Mouse (Mus musculus): ENCODE measurements around the gene Nhlh1.

Gene Nhlh1

DNA sequence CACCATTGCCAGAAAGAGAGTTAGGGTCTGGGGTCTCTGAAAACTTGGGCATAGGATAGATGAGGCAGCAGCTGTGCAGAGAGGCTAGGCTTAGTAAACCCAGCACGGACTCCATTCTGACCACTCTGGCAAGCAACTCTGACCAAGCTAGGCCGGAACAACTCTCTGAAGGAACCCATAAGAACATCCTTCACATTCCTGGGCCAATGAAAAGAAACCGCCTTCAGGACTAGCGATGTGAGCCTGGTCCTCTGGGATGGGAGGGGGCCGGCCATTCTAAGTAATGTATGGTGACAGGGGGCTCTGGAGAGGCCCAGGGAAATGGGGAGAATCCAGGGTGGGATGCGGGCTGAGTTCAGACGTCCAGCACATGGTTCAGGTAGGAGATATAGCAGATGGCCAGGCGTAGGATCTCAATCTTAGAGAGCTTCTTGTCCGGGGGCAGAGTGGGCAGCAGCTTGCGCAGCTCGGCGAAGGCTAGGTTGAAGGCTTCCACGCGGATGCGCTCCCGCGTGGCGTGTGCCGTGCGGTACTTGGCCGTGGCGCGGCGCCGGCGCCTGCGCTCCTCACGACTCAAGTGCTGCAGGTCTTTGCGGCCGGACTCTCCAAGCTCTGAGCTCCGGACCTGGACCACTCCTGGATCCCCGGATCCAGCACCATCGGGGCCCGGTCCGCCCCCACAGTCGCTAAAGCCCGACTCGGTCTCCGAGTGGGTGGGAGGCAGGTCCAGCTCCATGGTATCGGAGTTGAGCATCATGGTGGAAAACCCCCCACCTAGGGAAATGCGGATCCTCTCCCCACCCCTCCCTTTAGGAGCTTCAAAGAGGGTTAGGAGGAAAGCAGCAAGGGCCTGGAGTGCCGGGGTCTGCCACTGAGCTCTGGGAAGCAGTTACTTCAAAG lies 3.6 kb downstream of the Nhlh1 start:
- DNase-seq (ENCODE audit: low read depth, low spot score) = peak; percentile 40

DNA sequence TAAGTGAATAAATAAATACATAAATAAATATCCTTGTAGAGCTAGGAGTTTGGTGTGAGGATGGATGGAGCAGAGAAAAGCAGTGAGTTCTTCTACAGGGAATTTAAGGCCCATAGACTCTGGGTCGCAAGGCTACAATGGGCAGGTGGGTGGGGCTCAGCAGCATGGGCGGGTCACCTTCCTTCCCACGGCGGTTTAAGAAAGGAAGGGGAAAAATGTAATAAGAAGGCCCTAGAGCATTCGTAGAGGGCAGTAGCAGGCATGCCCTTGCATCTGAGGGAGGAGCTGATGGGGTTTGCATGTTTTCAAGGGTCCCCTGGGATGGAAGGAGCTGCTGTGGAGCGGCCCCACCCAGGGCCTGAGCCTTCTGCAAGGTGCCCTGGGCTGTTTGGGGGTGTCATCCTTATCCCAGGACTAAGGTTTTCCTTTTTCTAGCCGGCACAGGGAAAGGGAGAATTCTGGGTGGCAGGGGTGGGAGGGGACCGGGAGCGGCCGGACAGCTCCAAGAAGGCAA lies 4.5 kb downstream of the Nhlh1 start:
- peak; percentile 54 for DNase-seq (ENCODE audit: low read depth, low spot score)

DNA sequence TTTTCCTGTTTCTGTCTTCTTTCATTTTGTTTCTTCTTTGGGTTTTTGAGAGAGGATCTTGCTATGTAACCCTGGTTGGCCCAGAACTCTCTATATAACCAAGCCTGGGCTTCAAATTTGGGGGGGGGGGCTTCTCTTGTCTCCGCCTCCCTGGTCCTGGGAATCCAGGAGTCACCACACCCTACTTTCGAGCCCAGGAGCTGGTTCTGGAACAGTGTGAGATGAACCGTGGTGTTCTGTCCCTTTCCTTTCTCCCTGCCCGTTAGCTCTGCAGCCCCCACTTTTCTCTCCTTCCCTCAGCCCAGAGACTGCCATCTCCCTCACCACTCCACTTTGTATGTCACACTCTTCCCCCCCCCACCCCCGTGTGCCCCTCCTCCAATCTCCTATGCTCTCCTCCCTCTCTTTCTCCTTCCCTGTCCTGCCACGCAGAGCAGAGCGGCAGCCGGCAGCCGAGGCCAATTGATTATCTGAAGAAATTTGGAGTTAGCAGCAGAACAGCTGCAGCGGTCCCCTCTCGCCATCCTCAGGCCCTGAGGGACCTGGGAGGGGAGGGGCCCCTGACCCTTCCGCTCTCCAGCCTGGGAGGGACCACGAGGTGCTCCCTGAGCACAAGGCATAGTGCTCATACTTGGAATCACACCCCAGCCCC lies 8.1 kb downstream of the Nhlh1 start:
- no peak for DNase-seq (ENCODE audit: low read depth, low spot score)

DNA sequence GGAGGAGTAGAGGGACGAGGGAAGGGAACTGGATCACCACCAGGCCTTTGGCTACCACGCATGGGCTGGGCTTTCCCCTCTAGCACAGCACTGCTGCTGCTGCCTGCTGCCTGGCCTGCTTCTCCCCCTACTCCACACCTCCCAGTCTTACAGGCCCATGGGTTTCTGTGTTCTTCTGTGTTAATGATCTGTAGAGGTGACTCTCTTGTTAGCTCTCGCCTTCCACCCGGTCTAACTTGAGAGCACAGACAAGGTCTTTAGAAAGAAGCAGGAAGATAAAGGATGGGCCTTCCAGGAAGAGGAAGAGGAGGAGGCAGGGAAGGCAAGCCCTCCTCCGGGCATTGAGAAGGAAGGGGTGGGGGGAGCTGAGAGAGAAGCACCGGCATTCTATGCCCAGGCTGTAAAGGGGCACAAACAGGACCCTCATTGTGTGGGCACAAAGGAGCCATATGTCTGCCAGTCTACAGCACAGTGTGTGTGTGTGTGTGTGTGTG lies 9.1 kb downstream of the Nhlh1 start:
- DNase-seq (ENCODE audit: low read depth, low spot score) = no peak

DNA sequence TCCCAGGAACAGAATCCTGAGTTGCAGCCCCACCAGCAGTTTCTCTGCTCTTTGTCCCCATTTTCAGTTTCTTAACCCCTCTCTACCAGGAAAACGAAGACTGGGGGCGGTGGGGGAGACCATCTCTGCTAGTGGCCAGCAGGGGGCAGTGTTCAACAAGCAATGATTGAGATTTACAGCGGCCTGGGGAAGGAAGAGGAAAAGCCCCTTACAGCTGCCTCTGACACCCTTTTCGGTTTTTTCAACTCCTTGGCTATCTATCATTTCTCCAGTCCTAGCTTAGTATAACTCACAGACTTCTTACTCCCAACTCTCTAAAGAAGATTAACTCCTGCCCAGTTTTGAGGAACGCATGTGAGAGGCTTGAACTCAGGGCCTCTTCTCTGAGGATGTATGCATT lies 10.4 kb downstream of the Nhlh1 start:
- peak; percentile 88 for DNase-seq (ENCODE audit: low read depth, low spot score)

DNA sequence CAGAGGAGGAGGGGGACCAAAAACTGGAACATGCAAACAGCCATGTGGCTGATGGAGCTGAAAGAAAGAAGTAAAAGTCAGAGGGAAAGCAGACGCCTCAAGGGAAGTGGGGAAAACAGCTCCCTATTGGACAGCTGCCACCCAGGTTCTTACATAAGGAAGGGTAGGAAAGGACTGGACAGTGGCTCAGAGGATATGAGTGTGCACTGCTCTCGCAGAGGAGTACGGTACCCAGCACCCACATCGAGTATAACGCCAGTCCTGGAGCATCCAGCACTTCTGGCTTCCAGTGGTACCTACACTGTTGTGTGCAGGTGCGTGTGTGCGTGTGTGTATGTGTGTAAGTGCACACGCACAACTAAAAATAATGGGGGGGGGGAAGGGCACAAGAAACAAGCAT lies 11.0 kb downstream of the Nhlh1 start:
- no peak for DNase-seq (ENCODE audit: low read depth, low spot score)

DNA sequence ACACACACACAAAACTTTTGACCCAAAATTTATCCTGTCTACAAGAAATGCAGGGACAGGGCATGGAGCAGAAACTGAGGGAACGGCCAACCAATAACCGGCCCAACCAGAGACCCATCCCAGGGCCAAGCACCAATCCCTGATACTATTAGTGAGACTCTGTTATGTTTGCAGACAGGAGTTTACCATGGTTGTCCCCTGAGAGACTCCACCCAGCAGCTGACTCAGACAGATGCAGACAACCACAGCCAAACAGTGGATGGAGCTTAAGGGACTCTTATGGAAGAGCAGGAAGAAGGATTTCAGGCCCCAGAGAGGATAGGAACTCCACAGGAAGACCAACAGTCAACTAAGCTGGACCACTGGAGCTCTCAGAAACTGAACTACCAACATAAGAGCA lies 27.5 kb downstream of the Nhlh1 start:
- no peak for DNase-seq (ENCODE audit: low read depth, low spot score)

DNA sequence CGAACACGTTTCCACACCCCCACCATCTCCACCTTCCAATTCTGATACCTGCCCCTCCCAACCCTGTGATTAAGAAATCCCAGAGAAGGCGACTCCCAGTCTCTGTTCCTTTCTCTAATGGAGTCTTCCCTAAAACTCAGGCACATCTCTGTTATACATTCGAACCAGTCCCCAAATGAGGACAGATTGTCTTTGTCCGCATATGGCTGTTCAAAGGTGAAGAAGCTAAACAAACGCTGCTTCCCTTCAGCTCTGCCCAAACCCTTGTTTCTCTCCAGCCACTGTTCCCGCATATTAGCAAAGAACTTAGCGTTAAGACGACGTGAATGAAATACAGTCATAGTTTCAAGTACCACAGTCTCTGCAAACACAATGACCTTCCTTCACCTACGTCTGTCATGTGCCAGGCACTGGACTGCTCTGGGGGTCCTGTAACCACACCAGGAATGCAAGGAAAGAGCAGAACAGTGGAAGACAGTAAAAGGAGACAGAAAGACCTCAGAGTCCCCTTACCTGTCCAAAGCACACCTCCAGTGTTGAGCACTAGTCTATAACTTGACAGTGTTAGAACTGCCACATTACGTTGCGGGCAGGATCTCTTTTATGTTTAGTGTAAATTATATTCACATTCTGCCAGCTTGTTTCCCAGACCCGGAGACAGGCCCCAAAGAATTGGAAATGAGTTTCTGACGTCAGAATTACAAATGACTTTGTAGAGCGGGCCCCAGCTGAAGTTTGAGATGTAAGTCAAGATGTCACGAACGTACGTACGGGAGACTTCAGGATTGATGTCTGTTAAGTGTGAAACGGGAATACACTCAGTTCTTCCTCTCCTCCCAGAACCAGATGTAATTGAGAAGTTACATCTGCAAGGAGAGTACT lies 28.7 kb downstream of the Nhlh1 start, which contains the start of gene Vangl2:
TSS of gene Vangl2 (minus strand) at position 51 of the 882 bp plus-strand sequence.
- DNase-seq (ENCODE audit: low read depth, low spot score) = no peak

DNA sequence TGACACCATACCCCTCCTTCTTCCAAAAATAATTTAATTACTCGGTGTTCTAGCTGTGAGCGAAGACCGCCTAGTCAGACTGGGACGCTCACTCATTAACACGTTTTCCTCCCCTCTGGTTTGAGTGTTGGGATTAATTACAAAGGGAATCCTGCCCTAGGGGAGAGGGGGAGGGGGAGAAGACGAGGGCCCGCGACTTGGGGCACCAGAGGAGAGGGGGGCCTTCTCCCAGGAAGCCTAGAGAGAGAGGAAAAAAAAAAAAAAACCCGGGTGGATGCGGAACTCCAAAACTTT lies 29.6 kb downstream of the Nhlh1 start:
- DNase-seq (ENCODE audit: low read depth, low spot score) = no peak

DNA sequence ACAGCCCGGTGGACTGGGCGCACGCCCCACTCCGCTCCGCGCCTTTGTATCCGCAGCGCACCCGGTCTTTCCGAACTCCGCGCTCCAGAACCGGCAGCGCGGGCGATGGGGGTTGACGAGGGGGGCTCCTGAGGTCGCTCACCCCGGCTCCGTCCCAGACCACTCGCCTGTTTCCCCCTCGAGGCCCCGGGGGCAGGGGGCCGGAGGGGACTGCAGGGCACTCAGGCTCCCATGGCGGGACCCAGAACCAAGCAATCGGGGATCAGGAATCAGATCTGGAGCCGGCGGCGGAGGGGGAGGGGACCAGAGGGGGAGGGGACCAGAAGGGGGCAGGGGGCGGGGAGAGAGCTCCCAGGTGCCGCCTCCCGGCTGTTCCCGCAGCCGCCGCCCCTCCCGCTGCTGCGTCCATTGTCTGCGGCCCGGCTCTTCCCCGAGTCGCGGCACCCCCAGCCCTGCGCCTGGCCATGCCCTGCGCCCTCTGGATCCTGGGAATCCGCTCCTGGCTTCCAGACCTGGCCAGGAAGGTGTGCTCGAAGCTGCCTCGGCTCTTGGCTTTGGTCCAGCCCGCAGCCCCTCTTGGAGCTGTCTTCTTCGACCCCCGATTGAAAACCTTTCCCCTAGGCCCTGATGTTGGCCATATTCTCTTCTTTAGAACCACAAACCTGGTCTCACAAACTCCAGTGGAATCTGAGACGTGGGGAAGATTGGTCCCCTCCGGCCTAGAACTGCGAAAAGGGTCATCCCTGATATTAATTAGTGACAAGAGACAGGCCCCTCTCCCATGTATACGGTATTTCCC lies 30.2 kb downstream of the Nhlh1 start:
- peak; percentile 93 for DNase-seq (ENCODE audit: low read depth, low spot score)

DNA sequence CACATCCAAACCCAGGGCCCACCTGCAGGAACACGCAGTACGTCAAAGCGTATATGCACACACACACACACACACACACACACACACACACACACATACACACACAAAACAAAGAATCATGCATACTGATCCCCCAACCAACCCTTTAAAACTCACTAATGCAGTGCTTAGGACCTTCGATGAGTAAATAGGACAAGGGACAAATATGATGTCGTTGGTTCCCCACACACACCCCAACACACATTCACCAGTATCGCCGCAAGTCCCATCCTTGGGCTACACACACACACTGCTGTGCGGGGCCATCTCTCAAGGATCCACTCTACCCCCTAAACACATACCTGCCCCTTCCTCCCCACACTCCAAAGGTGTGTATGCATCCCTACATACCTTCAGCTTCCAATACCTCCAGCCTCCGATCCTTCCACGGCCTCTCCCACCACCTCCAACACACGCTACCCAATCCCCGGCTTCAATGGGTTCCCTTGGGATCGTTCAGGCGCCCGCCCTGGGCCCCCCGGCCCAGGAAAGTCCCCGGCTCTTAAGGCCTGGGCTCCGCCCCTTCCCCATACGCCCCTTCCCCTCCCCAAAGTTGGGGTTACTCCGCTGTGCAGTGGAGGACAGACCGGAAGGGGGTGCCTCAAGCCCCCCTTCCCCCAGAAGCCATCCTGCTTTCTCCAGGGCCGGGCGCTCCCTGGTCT lies 31.0 kb downstream of the Nhlh1 start:
- DNase-seq (ENCODE audit: low read depth, low spot score) = peak; percentile 58

DNA sequence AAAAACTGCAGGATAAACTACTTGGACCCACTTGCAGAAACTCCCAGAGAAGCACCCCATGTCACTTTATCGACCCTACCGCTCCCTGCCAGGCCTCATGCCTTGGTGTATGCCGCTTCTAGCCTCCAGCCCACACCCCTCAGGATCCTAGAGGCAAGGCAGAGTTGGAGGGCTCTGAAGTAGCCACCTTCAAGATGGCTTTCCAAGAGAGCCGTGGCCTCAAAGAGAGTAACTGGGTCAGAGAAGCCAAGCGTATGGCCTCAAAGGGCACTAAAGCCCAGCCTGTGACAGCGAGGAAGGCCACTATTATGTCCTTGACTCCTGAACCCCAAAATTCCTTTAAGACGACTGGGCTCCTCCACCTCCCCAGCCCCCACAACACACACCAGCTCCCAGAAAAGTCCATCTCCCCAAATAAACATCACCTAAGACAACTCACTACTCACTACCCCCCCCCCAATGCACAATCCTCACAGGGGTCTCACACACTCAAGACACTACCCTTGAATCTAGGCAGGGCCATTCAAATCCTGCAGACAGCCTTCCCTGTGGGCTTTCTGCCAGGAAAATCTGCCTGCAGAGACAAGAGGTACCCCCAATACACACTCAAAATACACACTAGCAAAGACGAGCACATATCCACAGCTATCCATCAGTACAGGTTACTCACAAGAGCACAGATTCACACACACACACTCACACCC lies 32.0 kb downstream of the Nhlh1 start:
- DNase-seq (ENCODE audit: low read depth, low spot score) = no peak

DNA sequence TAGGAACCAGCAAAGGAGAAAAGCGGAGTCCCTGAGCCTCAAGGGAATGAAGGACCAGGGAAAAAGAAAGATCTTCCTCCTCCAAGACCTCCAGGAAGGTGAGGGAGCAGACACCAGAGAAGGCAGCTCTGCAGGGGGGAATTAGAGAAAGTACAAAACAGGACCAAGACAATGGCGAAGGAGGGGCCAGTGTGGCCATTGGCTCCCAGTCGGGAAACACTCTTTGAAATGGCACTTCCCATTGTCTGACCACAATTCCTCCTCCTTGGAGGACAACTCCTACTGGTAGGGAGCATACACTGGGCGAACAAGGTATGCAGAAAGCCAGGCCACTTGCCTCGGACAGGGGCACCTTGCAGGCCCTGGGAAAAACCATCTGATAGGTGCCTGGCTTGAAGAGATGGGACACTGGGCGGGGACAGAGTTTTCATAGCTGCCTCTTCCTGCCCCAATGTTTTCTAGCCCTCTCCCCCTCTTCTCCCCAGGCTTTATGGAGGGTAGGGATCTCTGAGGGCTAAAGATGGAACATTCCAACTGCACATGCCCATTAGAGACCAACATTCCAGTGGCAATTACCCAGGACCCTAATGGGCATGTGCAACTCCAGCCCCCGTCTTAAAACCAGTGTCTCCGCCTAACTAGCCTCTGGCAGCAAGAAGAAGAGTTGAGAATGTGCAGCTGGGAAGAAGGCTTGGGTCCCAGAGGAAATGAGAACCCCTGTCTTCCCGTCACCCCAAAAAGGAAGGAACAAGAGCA lies 33.1 kb downstream of the Nhlh1 start:
- peak; percentile 90 for DNase-seq (ENCODE audit: low read depth, low spot score)

DNA sequence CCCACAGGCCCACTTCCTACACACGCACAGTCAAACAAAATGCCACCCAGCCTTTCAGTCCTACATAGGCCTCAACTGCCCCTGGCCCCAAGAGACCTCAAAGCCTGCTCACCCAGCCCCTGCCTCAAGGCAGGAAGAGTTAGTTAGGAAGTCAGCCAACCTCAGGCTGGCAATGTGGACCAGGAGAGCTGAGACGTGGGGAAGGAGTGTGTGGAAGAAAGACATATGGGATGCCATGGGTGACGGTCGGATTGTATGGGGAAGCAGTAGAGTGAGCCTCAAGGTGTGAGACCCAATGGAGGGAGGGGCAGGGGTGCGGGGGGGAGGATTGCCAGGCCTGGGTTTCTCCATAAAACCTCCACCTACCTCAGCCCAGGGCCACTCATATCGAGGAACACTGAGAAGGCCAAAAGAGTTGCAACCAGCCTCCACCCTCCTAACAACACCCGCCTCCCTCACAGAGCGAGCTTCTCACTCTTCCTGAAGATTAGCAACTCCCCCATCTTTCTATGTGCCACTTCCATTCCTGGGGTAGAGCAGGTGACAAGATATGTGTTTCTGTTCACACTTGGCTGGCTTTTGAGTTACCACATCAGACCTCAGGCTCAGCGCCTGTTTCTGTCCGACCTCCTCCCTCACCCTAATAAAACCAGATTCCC lies 37.4 kb downstream of the Nhlh1 start:
- DNase-seq (ENCODE audit: low read depth, low spot score) = no peak

DNA sequence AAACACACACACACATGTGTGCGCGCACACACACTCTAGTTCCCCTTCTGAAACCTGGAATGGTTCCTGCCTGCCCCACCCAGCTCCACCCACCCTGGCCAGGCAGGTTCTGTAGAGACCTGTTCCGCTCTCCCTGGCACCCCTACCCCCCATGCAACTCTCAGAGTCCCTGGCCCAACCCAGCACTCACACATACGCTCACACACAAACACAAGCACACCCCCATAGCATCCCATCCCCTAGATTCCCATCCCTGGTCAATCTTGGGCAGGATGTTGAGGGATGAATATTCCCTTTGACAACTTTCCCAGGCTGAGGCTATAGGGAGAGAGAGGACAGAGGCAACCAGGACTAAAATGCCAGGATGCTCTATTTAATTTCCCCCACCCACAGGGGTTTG lies 38.0 kb downstream of the Nhlh1 start:
- no peak for DNase-seq (ENCODE audit: low read depth, low spot score)

DNA sequence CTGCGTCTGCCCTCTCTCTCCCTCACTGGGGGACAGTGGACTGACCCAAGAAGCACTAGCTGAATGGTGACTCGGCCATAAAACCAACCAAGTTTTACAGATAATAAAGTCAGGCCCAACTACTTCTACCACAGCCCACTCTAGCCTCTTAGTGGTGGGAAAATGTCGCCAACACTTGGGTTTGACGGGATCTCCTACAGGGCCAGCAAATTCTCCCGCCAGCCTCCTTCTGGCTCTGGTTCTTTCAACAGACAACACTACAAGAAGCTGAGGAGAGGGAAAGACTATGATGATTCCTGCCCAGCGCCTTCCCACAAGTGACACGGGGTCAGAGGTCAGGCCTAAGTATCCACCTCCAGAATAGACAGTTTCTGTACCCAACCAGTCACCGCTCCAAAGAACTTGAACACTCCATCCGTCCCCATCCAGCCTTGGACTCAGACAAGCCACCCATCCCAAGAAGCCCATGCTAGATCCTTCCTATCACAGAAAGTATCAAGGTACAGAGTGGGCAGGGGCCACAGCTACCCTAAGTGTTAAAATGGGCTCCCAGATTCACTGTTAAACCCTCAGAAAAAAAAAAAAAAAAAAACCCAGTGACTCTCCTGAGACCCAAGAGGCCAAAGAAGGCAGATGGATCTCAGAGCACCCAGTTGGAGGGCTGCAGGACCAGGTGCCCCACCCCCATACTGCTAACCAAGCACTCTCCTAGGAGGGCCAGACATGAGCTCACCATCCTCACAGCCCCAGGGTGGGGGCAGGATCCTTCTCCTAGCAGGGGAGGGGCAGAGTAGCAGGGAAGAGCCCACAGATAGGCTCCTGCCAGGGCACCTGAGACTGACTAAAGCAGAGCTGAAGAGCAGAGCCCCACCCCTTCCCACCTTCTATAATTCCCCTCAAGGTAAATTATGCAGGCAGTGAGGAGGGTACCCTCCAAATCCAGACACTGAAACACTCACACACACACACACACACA lies 38.7 kb downstream of the Nhlh1 start:
- no peak for DNase-seq (ENCODE audit: low read depth, low spot score)

DNA sequence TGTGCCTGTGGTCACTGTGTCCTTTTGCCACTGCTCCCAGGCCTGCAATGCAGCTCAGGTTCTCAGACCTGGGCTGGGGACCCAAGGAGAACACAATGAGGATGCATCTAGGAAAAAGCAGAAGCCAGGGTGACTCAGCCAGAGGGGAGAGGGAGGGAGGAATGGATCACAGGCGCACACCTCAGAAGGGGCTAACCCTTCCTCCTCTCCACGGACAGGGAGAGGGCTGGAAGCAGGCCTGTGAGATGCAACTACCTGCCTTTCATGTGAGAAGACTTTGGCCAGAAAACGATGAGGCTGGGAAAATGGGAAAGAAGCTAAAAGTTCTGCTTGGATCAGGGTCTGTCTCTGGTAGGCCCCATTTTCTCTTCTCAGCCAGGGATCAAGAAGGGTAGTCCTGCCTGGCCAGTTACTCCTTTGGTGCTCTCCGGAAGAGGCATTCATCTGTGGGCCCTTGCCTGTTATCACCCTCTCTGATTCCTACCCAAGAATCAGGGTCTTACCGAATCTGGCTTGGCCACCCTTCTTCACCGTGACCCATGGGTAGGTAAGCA lies 39.8 kb downstream of the Nhlh1 start:
- no peak for DNase-seq (ENCODE audit: low read depth, low spot score)

All from ZHBTc4 (cell line).